ENCODE assay signal across 8 mouse cellular contexts in genomic region chr1:132371298-132372081, GRCm38 (mm10). TPM values are rescaled to one million over a fixed set of nuclear protein-coding genes. Genes with fewer than 3 reads are reported as not detected.
A peak's percentile ranks its signal among the peaks of the same experiment; 100 is the strongest.
DNase-seq lines count a peak whose midpoint lies in the region; ATAC-seq and TF ChIP-seq lines count a peak whose summit lies in the region.
"Had no signal": no experiment of that assay in that cellular context is flagged by ENCODE, and none has a peak within 500 bp of the region (broad histone marks: within the 10 kb centered on the region; RNA-seq: fewer than 3 reads in every experiment).

No protein-coding gene starts in this region.

- H3K27me3 ChIP-seq in lung, postnatal 0 days (replicated peaks; ENCODE audit: insufficient read depth, low read length) = no peaks in the 10 kb centered on the region
- no peaks in the 10 kb centered on the region for H3K27me3 ChIP-seq in forebrain, embryonic 16.5 days (replicated peaks; ENCODE audit: control insufficient read depth, insufficient read depth, low read length)
- H3K27me3 ChIP-seq in liver, embryonic 13.5 days = no peaks in the 10 kb centered on the region
- no peaks in the 10 kb centered on the region for H3K27me3 ChIP-seq in stomach, postnatal 0 days (ENCODE audit: control insufficient read depth, insufficient read depth, low read length)

- peak; percentile 39; the same call in 1 of the 2 replicates for TF ChIP-seq EP300 in lung, postnatal 0 days (IDR thresholded peaks at IDR 0.05)
- no peak for TF ChIP-seq EP300 in stomach, postnatal 0 days (optimal IDR thresholded peaks at IDR 0.05)

- no peaks in the 10 kb centered on the region for H3K9me3 ChIP-seq in lung, postnatal 0 days (ENCODE audit: low read length)
- no peaks in the 10 kb centered on the region for H3K9me3 ChIP-seq in forebrain, embryonic 16.5 days (ENCODE audit: control insufficient read depth, low read length)
- no peaks in the 10 kb centered on the region for H3K9me3 ChIP-seq in liver, embryonic 13.5 days (replicated peaks)
- H3K9me3 ChIP-seq in stomach, postnatal 0 days (ENCODE audit: control insufficient read depth, low read length) = no peaks in the 10 kb centered on the region

- TF ChIP-seq CTCF in lung, postnatal 0 days (IDR thresholded peaks at IDR 0.05) = no peak
- TF ChIP-seq CTCF in stomach, postnatal 0 days (IDR thresholded peaks at IDR 0.05; ENCODE audit: low read depth) = no peak

- no peak overlapping the region for H3K4me3 ChIP-seq in lung, postnatal 0 days (ENCODE audit: low read depth, low read length)
- no peak overlapping the region for H3K4me3 ChIP-seq in forebrain, embryonic 16.5 days (replicated peaks; ENCODE audit: low read length)
- H3K4me3 ChIP-seq in liver, embryonic 13.5 days (replicated peaks) = no peak overlapping the region
- H3K4me3 ChIP-seq in stomach, postnatal 0 days (ENCODE audit: low read depth, low read length) = no peak overlapping the region

- no peaks in the 10 kb centered on the region for H3K36me3 ChIP-seq in lung, postnatal 0 days (ENCODE audit: insufficient read depth, low read length)
- no peaks in the 10 kb centered on the region; the same call in 1 of the 2 replicates for H3K36me3 ChIP-seq in forebrain, embryonic 16.5 days (ENCODE audit: control insufficient read depth, insufficient read depth)
- H3K36me3 ChIP-seq in liver, embryonic 13.5 days = peaks cover 71% of the 10 kb centered on the region
- no peaks in the 10 kb centered on the region for H3K36me3 ChIP-seq in stomach, postnatal 0 days (ENCODE audit: control insufficient read depth, insufficient read depth, low read length)

- no peak overlapping the region for H3K4me2 ChIP-seq in lung, postnatal 0 days (replicated peaks; ENCODE audit: low read depth, low read length)
- no peak overlapping the region for H3K4me2 ChIP-seq in forebrain, embryonic 16.5 days (ENCODE audit: low read length)
- H3K4me2 ChIP-seq in liver, embryonic 13.5 days = peak overlapping the region; percentile 72; the same call in 1 of the 2 replicates
- no peak overlapping the region for H3K4me2 ChIP-seq in stomach, postnatal 0 days (replicated peaks; ENCODE audit: low read depth)

- H3K27ac ChIP-seq in lung, postnatal 0 days (ENCODE audit: low read length) = peak overlapping the region; percentile 51
- peak overlapping the region; percentile 11 for H3K27ac ChIP-seq in forebrain, embryonic 16.5 days (ENCODE audit: low read length)
- peak overlapping the region; percentile 98 for H3K27ac ChIP-seq in liver, embryonic 13.5 days
- peak overlapping the region; percentile 40; the same call in 1 of the 2 replicates for H3K27ac ChIP-seq in stomach, postnatal 0 days (replicated peaks)

- ATAC-seq in lung, postnatal 0 days = peak; percentile 17; the same call in 1 of the 2 replicates
- no peak for ATAC-seq in forebrain, embryonic 16.5 days
- no peak for ATAC-seq in liver, embryonic 13.5 days (ENCODE audit: low read depth)
- ATAC-seq in stomach, postnatal 0 days (ENCODE audit: low FRiP score, low TSS enrichment) = peak; percentile 80

- H3K9ac ChIP-seq in lung, postnatal 0 days (replicated peaks; ENCODE audit: low read depth) = no peak overlapping the region
- 0 out of 2 replicates have a peak overlapping the region, but pooled peaks have one; percentile 2 for H3K9ac ChIP-seq in forebrain, embryonic 16.5 days (replicated peaks; ENCODE audit: low read depth, low read length)
- H3K9ac ChIP-seq in liver, embryonic 13.5 days = peak overlapping the region; percentile 73
- H3K9ac ChIP-seq in stomach, postnatal 0 days (ENCODE audit: low read length) = no peak overlapping the region

- H3K4me1 ChIP-seq in lung, postnatal 0 days (ENCODE audit: insufficient read depth, low read depth, low read length) = peaks cover 50% of the 10 kb centered on the region
- peaks cover 67% of the 10 kb centered on the region for H3K4me1 ChIP-seq in forebrain, embryonic 16.5 days (replicated peaks; ENCODE audit: control insufficient read depth, insufficient read depth, low read length)
- H3K4me1 ChIP-seq in liver, embryonic 13.5 days (replicated peaks) = peaks cover 90% of the 10 kb centered on the region
- peaks cover 13% of the 10 kb centered on the region for H3K4me1 ChIP-seq in stomach, postnatal 0 days (replicated peaks; ENCODE audit: control insufficient read depth, insufficient read depth)

- 41% methylated on average over 8 of the region's 8 CpGs for WGBS in lung, postnatal 0 days
- 37% methylated on average over 8 of the region's 8 CpGs for WGBS in forebrain, embryonic 16.5 days
- 72% methylated on average over 8 of the region's 8 CpGs for WGBS in liver, embryonic 13.5 days (ENCODE audit: insufficient replicate concordance)
- 47% methylated on average over 8 of the region's 8 CpGs for WGBS in stomach, postnatal 0 days

- DNase-seq in lung, postnatal 0 days (ENCODE audit: low spot score) = peak; percentile 69
- no peak for DNase-seq in lung, postnatal 10 days
- no peak for DNase-seq in liver, embryonic 13.5 days
- DNase-seq in stomach, postnatal 0 days (ENCODE audit: low spot score) = peak; percentile 68
- no peak for DNase-seq in frontal cortex, adult 2 months (ENCODE audit: extremely low spot score in 1 of 2, low spot score in 1 of 2)
- DNase-seq in cerebellum, adult 11 months = no peak
- DNase-seq: thymus, postnatal 14 days had no signal

RNA-seq across cellular contexts. Expression of gene Tmcc2, which starts 19.6 kb away (rescaled TPM):
- 28.8 and 37.2 TPM in 2 replicates for polyA plus RNA-seq in lung, postnatal 0 days (2015; fragmentation: Nextera tagmentation; extraction: Ambion mirVana)
- polyA plus RNA-seq in forebrain, embryonic 16.5 days (2015; fragmentation: Nextera tagmentation; extraction: Ambion mirVana) = 30.4 and 34.9 TPM in 2 replicates
- polyA plus RNA-seq in liver, embryonic 13.5 days (2015; fragmentation: Nextera tagmentation; extraction: Ambion mirVana) = 456 and 511 TPM in 2 replicates
- 2.4 and 2.6 TPM in 2 replicates for polyA plus RNA-seq in stomach, postnatal 0 days (2015; fragmentation: Nextera tagmentation; extraction: Ambion mirVana)
- polyA plus RNA-seq in frontal cortex, adult 2 months (2012; rRNA removed) = 119 and 131 TPM in 2 replicates

RNA-seq across cellular contexts. Expression of gene Dstyk, which starts 45.9 kb away (rescaled TPM):
- polyA plus RNA-seq in lung, postnatal 0 days (2015; fragmentation: Nextera tagmentation; extraction: Ambion mirVana) = 12.2 and 14.4 TPM in 2 replicates
- 12.3 and 13.1 TPM in 2 replicates for polyA plus RNA-seq in forebrain, embryonic 16.5 days (2015; fragmentation: Nextera tagmentation; extraction: Ambion mirVana)
- polyA plus RNA-seq in liver, embryonic 13.5 days (2015; fragmentation: Nextera tagmentation; extraction: Ambion mirVana) = 3.7 and 3.8 TPM in 2 replicates
- 5.2 and 5.5 TPM in 2 replicates for polyA plus RNA-seq in stomach, postnatal 0 days (2015; fragmentation: Nextera tagmentation; extraction: Ambion mirVana)
- polyA plus RNA-seq in frontal cortex, adult 2 months (2012; rRNA removed) = 22.1 and 26.6 TPM in 2 replicates

RNA-seq across cellular contexts. Expression of gene Nuak2, which starts 55.6 kb away (rescaled TPM):
- 11.9 and 12.1 TPM in 2 replicates for polyA plus RNA-seq in lung, postnatal 0 days (2015; fragmentation: Nextera tagmentation; extraction: Ambion mirVana)
- 13.3 and 13.4 TPM in 2 replicates for polyA plus RNA-seq in forebrain, embryonic 16.5 days (2015; fragmentation: Nextera tagmentation; extraction: Ambion mirVana)
- polyA plus RNA-seq in liver, embryonic 13.5 days (2015; fragmentation: Nextera tagmentation; extraction: Ambion mirVana) = 1.6 and 1.8 TPM in 2 replicates
- polyA plus RNA-seq in stomach, postnatal 0 days (2015; fragmentation: Nextera tagmentation; extraction: Ambion mirVana) = 4.5 and 6.2 TPM in 2 replicates
- polyA plus RNA-seq in frontal cortex, adult 2 months (2012; rRNA removed) = 0.84 and 1.0 TPM in 2 replicates

Comparison
In these comparisons a context has a peak if more than half of its experiments do, and no peak if none do; other contexts are left out.
1. DNase-seq: peak in lung, postnatal 0 days (single experiment) and stomach, postnatal 0 days (single experiment); none in lung, postnatal 10 days (single experiment), liver, embryonic 13.5 days (single experiment), frontal cortex, adult 2 months (0 of 2) and cerebellum, adult 11 months (single experiment).
2. ATAC-seq: peak in lung, postnatal 0 days (single experiment) and stomach, postnatal 0 days (single experiment); none in forebrain, embryonic 16.5 days (single experiment) and liver, embryonic 13.5 days (single experiment).
3. H3K27ac ChIP-seq: peak in every context shown above with its lines; median percentile 98 in liver, embryonic 13.5 days; 51 in lung, postnatal 0 days; 40 in stomach, postnatal 0 days; 11 in forebrain, embryonic 16.5 days.
4. H3K9ac ChIP-seq: peak in forebrain, embryonic 16.5 days (single experiment) and liver, embryonic 13.5 days (single experiment); none in lung, postnatal 0 days (single experiment) and stomach, postnatal 0 days (single experiment).